Mouse (Mus musculus): Measurements from ENCODE around the gene Fgf18. TPM values are rescaled to one million over a fixed set of nuclear protein-coding genes. Genes with fewer than 3 reads are reported as not detected.
A peak's percentile ranks its signal among the peaks of the same experiment; 100 is the strongest.

The Fgf18 gene
- total RNA-seq, 2 experiments from 2014 or later: 7.4 to 8.4 TPM

DNA sequence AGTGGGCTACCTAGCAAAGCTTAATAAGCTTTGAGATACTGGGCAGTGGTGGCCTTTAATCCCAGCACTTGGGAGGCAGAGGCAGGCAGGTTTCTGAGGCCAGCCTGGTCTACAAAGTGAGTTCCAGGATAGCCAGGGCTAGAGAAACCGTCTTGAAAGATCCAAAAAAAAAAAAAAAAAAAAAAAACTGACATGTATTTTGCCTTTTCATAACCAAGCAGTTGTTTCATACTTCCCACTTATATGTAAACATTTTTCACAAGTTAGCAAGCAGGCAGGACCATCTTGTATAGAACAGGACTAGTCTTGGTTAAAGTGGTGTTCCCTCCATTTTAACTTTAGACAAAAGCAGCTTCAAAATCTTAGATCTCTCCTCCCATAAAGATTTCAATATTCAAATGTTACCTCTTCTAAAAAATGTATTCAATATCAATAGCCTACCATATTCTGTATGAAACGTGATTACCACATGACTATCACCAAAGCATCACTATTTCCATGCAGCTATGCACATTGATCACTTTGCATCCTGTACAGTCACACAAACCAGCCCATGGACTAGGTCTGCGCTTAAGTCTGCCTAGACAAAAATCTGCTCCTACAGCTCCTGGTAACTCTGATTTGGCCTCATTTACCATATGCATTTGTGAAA lies 4.1 kb upstream of the Fgf18 start:
- intact Hi-C loops (cut with DNase I): no loop called here

DNA sequence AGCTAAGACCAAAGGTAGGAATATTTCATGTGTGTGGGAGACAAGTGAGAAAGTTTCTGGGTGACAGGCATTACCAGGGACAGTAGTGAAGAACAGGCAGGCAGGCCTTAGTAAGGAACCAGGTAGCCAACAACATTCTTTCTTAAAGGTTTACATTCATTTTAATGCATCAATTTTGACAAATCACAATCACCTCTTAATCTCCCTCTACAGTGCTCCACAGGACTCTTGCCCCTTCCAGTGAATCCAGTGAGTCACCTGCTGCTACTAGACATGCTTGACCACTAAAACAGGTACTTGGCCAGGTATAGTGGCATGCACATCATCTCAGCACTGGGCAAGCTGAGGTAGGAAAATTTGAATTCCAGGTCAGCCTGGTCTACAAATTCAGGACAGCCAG lies 3.2 kb upstream of the Fgf18 start:
- intact Hi-C loops (cut with DNase I): no loop called here

More for the DNA sequence above, 4.1 kb upstream of the Fgf18 start:
- DNase-seq: no peak

DNA sequence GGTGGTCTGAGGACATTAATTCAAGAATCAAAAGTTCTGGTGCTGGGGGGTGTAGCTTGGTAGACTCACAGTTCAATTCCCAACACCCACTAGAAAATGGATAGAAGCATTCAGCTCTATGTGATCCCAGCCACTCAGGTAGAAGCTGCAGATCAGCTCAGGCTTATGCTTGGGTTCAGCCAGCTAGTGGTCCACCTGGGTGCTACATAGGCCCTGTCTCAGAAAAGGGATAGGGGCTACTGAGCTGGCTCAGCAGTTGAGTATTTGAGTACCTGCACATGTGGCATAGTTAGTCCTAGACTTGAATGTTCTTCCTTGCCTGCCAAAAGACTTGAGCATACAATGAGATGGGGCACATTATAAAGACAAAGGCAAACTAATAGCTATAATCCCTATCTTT lies 2.3 kb upstream of the Fgf18 start:
- intact Hi-C loops (cut with DNase I): loop anchor here (5.0 to 10.0 kb wide), 3 partner anchors 185 to 805 kb away; partner anchors contain the start of gene Sh3pxd2b

More for the DNA sequence above, 3.2 kb upstream of the Fgf18 start:
- no peak for DNase-seq

DNA sequence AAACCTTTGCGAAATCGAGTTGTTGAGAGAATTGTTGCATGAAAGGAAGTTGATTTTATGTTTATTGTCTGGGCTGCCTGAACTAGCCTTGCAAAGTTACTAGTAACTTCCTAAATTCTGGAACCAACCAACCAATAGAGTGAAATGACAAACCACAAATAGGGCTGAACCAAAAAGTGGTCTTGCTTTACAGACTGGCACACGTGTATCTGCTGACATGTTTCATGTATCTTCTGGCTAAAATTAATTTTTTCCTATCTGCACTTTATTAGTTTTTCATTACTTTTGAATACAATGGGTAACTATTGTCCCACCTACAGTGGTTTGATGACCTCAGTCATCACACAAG lies 1.9 kb upstream of the Fgf18 start:
- DNase-seq: no peak
- intact Hi-C loops (cut with DNase I): loop anchor here (5.0 to 10.0 kb wide), 3 partner anchors 184 to 804 kb away; partner anchors contain the start of gene Sh3pxd2b

More for the DNA sequence above, 2.3 kb upstream of the Fgf18 start:
- DNase-seq: no peak

DNA sequence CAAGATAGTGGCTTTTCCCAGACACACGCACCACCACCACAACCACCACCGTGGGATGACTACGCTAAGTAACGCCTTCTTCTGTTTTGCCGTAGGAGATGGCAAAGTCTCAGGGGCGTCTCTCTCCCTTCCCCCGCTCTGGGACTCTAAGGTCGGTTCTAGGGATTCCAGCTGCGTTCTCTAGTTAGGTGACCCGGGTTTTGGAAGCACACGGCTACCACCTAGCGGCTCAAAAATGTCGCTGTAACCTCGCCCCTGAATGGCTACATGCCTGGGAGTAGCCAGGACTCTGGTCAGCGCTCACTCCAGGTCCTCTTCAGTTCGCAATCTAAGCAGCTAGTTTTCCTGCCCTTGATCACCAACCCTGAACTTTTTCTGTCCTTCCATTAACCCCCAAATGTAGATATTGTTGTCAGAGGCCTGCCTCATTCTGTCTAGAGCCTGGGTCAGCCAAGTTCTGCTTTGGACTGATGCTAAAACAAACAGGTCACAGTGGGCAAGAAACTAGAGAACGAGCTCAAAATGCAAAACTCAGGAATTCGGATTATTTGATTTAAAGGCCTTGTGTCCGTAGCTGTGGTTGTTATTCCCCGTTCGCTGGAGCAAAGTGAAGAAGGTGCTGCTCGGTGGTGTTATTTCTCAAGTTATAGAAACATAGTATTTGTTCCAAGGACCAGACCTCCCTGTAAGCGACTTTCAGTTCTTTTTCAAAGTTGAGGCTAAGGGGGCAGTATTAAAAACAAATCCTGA lies 1.3 kb upstream of the Fgf18 start:
- intact Hi-C loops (cut with DNase I): loop anchor here (5.0 to 10.0 kb wide), 3 partner anchors 184 to 804 kb away; partner anchors contain the start of gene Sh3pxd2b
- DNase-seq: peak; percentile 78

DNA sequence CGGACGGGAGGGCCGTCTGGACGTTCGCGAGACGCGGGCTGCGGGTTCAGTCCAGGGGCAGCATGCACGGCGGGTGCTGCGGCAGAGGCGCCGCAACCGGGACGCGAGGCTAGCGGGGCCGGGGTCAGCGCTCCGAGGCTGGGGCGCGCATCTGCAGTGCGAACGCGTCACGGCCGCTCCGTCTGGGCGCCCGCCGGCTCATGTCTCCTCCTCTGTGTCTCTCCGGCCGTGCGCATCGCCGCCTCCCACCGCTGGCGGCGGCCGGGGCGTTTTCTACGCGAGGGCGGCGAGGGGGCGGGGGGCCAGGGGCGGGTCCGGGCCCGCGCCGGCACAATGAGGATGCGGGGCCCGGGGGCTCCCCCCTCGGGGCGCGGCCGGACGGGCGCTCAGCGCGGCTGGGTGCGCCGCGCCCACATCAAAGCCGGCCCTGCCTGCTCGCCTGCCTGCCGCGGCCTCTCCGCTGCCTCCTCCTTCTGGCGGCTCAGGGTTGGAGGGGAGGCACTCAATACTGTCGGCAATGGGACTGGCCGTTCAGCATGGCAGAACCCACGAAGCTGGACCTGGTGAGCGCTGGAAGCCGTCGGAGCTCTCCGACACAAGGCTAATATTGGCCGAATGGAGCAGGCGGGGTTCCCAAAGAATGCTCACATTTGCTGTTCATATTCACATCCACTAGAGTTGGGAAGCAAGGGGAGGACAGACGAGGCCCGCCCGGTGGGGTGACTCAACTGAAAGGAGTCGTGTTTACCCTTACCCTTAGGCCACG lies 555 bp upstream of the Fgf18 start:
- DNase-seq: peak; percentile 44
- intact Hi-C loops (cut with DNase I): loop anchor here (5.0 to 10.0 kb wide), 3 partner anchors 183 to 803 kb away; partner anchors contain the start of gene Sh3pxd2b

DNA sequence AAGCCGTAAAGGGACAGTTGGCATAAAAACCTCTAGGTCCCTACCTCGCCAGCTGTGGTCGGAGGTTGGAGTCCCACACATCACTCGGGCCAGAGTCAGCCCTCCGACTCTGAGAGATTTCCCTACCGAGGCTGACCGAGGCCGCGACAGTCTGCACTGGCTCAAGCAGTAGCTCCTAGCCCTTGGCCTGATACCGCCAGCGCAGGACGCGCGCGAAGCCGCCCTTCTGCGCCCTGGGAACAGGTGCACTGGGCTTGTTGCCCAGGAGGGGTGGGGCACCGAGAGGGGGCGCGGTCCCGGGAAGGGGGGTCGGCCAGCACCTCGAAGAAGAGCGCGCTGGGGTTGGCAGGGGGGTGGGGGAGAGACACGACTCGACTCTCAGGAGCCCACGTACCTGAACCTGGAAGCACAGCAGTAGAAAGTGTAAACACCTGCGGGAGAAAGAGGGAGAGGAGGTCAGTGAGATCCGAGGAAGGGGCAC lies 509 bp downstream of the Fgf18 start:
- intact Hi-C loops (cut with DNase I): loop anchor here (5.0 to 10.0 kb wide), 3 partner anchors 182 to 802 kb away; partner anchors contain the start of gene Sh3pxd2b
- peak; percentile 48 for DNase-seq

DNA sequence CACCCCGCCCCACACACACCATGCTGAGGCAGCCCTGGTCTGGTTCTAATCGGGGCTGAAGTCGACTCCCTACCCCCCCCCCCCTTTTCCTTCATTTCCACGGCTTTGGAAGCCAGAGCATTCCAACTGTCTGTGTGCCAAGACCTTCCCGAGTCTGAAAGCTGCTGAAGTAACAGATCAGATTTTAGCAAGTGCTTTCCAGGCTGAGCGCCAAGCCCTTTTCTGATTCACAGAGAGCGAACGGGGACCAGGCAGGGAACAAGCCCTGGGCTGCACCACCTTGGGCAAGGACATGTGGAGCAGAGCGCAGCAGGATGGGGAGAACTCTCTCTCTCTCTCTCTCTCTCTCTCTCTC lies 1.1 kb downstream of the Fgf18 start:
- intact Hi-C loops (cut with DNase I): loop anchor here (5.0 to 10.0 kb wide), 3 partner anchors 181 to 801 kb away; partner anchors contain the start of gene Sh3pxd2b
- peak; percentile 92 for DNase-seq

DNA sequence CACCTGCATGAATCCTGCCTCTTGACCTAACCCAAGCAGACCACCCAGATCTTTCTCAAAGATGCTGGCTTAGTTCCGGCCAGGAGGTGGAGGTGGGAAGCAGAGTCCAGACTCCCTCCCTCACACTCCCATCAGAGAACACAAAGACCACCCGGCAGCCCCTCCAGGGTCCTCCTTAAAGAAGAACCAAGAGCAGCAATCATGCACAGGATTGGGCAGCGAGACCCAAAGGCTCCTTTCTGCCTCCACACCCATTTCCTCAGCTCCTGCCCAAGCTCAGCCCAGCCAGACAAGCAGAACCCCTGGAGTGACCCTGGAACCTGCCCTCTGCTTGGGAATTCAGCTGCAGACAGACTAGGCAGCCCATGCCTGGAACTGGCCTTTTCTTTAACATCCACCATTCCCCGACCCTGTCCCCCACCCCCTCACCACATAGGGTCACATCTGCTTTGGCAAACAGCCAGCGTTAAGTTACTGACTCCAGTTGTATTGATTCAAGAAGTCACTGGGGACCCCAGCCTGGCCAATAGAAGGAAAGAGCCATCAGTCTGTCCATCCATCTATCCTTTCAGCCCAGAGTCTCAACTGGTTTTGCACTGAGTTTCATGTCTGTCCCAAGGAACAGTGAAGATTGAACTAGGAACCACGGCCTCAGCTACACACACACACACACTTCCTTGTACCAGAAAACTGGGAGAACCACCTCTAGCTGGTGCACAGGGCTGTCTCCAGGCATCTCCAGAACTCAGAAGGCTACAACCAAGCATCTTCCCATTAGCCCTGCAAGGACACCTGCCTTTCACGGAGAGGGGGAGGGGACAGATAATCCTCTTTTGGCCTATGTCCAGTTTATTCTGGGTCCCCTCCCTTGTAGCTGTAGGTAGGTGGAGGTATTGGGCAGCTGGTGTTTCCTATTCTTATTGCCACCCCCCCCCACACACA lies 1.7 kb downstream of the Fgf18 start:
- DNase-seq: no peak
- intact Hi-C loops (cut with DNase I): loop anchor here (5.0 to 10.0 kb wide), 3 partner anchors 181 to 801 kb away; partner anchors contain the start of gene Sh3pxd2b

DNA sequence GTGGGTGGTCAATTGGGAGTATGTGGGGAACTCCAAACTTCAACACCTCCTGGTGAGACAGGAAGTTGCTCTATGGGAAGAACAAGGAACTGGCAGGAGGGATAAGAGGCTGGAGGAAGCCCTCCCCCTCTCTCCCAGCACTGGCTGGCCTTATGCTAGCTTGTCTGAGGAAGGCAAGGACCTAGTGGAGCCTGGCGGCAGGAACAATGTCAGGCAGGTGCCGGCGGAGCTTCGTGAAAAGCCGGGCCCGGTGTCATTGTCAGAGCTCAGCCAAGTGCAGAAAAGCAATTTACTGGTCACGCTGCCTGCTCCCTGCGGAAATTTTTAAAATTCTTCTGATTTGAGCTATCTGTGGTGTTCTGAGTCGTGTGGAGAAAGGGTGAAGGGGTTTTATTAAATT lies 3.3 kb downstream of the Fgf18 start:
- DNase-seq: no peak
- intact Hi-C loops (cut with DNase I): loop anchor here (10.0 kb wide), 2 partner anchors 179 to 799 kb away; partner anchors contain the start of gene Sh3pxd2b

DNA sequence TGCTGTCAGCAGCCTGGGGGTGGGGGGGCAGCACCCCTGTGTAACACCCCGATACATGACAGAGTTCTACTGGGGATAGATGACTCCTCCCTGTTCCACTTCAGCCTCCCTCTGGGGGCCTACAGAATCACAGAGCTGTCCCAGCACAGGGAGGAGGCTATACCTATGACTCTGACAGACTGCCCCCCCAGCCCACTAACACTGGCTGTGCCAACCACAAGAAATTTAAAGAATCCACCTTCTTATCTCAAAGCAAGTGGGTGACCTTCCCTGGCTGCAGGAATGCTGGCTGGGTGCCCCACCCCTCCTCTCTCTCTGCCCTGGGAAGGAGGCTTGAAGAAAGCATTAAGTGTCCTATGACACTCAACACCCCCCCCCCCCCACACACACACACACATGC lies 4.4 kb downstream of the Fgf18 start:
- DNase-seq: no peak
- intact Hi-C loops (cut with DNase I): loop anchor here (10.0 kb wide), 2 partner anchors 178 to 798 kb away; partner anchors contain the start of gene Sh3pxd2b

DNA sequence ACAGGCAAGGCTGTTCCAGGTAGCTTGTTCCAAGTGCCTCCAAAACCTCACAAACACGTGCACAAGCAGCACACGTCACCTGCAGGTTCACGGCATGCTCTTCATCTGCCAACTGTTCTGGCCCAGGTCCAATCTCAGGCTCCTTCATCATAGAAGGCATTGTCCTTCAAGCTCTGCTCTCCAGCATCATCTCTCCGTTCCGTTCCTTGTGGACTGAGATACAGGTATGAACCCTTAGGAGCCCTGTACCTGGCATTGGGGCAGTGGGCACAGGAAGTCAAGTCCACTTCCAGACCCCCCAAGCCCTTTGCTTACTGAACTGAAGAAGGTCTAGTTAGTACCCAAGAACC lies 7.1 kb downstream of the Fgf18 start:
- no peak for DNase-seq
- intact Hi-C loops (cut with DNase I): loop anchor here (10.0 kb wide), 2 partner anchors 175 to 795 kb away; partner anchors contain the start of gene Sh3pxd2b

DNA sequence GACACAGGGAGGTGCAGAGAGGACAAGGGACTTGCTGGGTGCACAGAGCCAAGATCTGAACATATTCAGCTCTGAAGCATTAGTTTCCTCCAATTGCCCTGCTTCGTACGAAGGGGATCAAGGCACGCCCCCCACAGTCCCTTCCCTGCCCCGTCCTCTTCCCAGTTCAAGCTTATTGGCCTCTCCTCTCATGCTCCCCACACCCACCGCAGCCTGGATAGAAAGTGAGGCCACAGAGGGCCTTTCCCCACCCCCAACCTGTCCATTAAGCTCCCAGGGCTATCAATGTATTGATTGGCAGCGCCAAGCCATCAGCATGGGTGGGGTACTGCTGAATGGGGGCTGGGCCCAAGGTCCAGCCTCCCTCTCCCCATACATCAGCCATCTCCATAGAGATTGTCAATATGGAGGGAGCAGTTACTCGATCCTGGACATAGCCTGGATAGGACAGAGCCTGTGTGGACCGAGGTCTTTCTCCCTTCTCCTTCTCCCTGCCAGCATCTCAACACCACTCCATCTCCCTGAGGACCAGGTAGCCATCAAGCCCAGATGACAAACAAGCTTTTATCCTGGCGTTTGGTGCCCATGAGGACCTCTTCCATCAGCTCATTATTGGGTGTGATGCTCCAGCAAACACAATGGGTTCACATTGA lies 7.6 kb downstream of the Fgf18 start:
- intact Hi-C loops (cut with DNase I): loop anchor here (10.0 kb wide), 2 partner anchors 175 to 795 kb away; partner anchors contain the start of gene Sh3pxd2b
- no peak for DNase-seq

DNA sequence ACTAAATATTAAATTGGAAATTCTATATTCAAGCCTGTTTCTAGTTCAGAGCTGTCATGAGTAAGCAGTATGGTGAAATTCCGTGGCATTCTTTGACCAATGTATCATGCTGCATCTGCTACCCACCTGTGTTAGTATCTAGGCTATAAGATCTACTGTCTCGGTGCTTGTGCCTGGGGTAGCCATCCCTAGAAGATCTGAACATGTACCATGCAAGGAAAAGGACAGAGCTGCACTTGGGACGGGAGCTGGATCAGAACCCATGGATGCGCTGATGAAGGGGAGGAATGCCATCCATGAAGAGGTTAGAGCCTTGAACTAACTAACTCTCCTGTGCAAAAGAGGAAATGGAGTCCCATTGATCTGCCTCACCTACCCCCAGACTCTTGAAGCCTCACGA lies 8.5 kb downstream of the Fgf18 start:
- intact Hi-C loops (cut with DNase I): no loop called here
- no peak for DNase-seq

DNA sequence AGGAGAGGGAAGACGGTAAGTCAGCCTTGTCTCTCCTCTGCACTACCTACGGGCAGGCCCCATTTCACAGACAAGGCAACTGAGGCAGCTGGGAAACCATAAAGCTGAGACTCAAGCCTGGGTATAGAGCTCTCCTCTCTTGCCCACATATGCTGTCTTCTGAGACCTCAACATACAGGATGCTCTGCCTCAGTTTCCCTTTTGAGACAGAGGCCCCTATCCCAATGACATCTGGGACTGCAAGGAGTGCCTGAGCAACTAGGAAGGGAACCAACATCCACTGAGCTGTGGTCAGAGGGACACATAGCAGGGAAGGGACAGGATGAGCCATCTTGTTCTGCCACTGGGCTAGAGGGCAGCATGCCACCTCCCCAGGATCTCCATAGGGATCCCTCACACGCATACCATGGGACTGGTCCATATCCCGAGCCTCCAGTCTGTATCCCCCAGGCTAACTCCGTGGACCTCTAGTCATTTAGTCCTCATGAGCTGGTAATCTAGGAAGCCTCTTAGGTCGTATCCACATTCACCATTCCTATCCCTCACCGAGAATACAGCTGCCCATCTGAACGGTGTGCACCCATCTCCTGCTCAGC lies 12.7 kb downstream of the Fgf18 start:
- no peak for DNase-seq
- intact Hi-C loops (cut with DNase I): no loop called here

DNA sequence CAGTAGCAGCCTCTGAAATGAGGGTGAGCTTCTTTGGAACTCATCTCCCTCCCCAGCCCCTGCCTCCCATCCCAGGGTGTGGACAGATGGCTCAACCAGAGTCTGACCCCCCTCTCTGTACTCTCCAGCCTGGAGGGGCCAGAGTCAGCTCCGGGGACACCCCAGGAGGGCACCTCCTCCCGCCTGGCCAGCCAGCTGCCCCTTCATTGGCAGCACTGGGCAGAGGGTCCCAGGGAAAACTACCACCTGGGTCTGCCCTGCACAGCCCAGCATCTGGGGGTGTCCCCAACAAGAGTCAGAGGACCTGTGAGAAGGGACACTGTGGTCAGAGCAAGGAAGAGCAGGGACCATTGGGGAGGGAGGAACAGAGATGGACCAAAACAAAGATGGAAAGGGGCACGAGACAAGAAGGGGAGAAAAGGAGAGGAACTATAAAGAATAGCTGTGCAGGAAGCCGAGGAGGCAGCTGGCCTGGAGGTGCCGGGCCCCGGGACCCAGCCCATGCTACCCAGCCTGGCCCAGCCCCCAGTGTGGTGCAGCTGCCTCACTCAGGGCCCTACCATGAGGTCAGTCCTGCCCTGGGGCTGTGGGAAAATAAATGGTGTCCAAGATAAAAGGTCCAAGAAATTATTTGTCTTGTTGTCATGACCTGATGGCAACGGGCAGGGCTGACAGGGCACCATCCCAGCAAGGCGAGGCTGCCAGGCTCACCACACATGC lies 14.4 kb downstream of the Fgf18 start:
- intact Hi-C loops (cut with DNase I): no loop called here
- DNase-seq: no peak

DNA sequence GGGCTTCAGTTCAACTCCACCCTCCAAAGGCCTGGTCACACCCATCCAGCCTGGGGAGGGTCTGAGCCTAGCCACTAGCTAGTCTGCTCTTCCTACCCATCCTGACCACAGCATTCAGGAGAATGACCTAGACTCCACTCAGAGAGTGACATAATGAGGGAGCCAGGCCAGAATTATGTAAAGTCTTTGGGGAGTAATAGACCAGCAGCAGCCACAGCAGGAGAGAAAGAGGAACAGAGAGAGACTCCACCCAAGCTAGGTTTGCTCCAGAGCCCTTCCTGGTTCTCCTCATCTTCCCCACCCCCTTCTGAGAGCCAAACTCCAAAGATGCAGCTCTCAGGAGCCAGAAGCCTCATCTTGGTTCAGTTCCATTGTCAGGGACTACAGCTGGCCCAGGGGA lies 20.1 kb downstream of the Fgf18 start:
- DNase-seq: no peak
- intact Hi-C loops (cut with DNase I): no loop called here

Data from left cerebral cortex, postnatal 4 days (tissue).